Mouse (Mus musculus) adrenal gland, postnatal 36 days (tissue): ENCODE measurements around the gene 2210017I01Rik. TPM values are rescaled to one million over a fixed set of nuclear protein-coding genes. Genes with fewer than 3 reads are reported as not detected.

Experiments
- DNase-seq, 2 experiments: peaks; one replicate each; pipeline ENCODE4 v3.0.0; 2021; ENCODE audit warnings: mixed read lengths in 1 of 2
- long read RNA-seq, 2 experiments: library from polyadenylated mRNA; stranded (forward); transcript quantifications; one replicate each; pipeline ENCODE4 v2.0.0; 2021; ENCODE audit warnings: borderline sequencing depth in 2 of 2
- total RNA-seq, 2 experiments: library from RNA; stranded (reverse); gene quantifications; 2 replicates each; pipeline ENCODE4 v1.2.3; 2021

The 2210017I01Rik gene
- not detected for total RNA-seq
- long read RNA-seq, experiment 1: 0 reads
- long read RNA-seq, experiment 2: 0 reads

- DNase-seq: no peak
These were observed at the start of gene 2210017I01Rik for GRCm38 (mm10) chr3:92607392-92607791. Gene 2210017I01Rik, minus strand, starts transcription at chr3:92607492.

- DNase-seq: no peak
These were observed 49.5 kb upstream of the 2210017I01Rik start, which contains the start of gene Lce1b for GRCm38 (mm10) chr3:92656826-92657225. Gene Lce1b, minus strand, starts transcription at chr3:92656926.

GRCm38 (mm10) chr3:92648207-92648606 is 40.9 kb upstream of the 2210017I01Rik start, which contains the start of gene Lce1a1:
Gene Lce1a1, minus strand, starts transcription at chr3:92648307.
- no peak for DNase-seq

GRCm38 (mm10) chr3:92639854-92640253 is 32.6 kb upstream of the 2210017I01Rik start:
- no peak for DNase-seq

- DNase-seq: no peak
These were observed 31.3 kb upstream of the 2210017I01Rik start for GRCm38 (mm10) chr3:92638653-92638991.

- DNase-seq: no peak
These were observed 30.7 kb upstream of the 2210017I01Rik start for GRCm38 (mm10) chr3:92637745-92638652.

DNA sequence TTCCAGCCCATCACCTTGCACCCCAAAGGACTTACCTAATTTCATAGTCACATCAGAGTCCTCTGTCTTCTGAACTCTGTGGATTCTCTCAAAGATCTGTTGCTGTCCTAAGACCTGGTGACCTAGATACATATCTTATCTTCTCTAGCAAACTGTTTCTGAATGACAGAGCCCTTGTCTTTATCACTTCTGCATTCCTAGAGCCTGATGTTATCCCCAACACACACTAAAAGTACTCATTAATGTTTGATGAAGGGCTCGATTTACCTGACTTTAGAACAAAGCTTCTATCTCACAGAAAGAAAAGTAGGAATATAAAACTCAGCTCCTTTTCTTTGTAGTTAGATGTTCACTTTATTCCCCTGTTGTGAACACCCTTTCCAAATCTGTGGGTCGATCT is 14.3 kb upstream of the 2210017I01Rik start, which contains the start of gene Lce6a:
Lce6a (minus strand) TSS at position 101 of the 400 bp plus-strand sequence.
- no peak for DNase-seq

DNA sequence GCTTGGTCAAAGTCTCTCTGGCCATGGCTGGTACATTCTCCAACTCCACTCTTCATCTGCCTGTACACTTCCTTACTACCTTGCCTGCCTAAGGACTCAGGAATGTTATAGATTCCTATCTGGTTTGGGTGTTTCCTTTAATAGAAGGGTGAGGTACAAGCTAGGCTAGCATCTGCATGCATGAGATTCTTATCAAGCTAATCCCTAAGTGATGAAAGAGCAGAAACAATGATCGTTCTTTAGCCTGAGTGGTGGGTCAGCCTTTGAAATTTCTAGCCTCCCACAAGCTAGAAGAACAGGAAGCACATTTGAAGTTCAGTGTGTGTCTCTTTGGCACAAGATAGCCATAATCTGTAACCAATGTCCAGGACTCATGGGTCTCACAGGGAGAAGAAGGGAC is 2.5 kb upstream of the 2210017I01Rik start:
- no peak for DNase-seq

- DNase-seq: no peak
These were observed 5.1 kb downstream of the 2210017I01Rik start for GRCm38 (mm10) chr3:92602169-92602568.

- no peak for DNase-seq
These were observed 6.8 kb downstream of the 2210017I01Rik start for GRCm38 (mm10) chr3:92600456-92600855.

GRCm38 (mm10) chr3:92599973-92600372 is 7.3 kb downstream of the 2210017I01Rik start:
- no peak for DNase-seq

- DNase-seq: no peak
These were observed 8.9 kb downstream of the 2210017I01Rik start for GRCm38 (mm10) chr3:92598429-92598828.

DNA sequence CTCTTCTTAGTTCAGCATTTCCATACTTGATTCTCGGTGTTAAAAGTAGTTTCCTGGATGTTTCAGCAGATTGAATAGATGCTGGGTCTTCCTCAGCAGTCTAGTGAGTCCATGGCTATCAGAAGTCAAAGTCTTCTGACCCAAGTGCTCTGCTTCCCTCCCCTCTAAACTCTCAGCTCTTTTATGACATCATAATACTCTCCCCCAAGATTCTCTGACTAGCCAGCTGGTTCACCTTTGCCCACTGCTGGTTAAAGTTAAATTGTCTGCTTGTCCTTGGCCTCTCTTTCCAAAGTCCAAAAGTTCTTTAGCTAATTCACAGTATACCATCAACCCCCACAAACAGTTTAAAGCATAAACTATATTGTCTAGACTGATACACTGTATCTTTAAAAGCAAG is 18.4 kb downstream of the 2210017I01Rik start, which contains the start of gene Smcp:
Smcp (minus strand) TSS at position 140 of the 400 bp plus-strand sequence.
- DNase-seq: no peak

GRCm38 (mm10) chr3:92587190-92587589 is 20.1 kb downstream of the 2210017I01Rik start:
- no peak for DNase-seq

GRCm38 (mm10) chr3:92585055-92585454 is 22.2 kb downstream of the 2210017I01Rik start:
- DNase-seq: no peak

DNA sequence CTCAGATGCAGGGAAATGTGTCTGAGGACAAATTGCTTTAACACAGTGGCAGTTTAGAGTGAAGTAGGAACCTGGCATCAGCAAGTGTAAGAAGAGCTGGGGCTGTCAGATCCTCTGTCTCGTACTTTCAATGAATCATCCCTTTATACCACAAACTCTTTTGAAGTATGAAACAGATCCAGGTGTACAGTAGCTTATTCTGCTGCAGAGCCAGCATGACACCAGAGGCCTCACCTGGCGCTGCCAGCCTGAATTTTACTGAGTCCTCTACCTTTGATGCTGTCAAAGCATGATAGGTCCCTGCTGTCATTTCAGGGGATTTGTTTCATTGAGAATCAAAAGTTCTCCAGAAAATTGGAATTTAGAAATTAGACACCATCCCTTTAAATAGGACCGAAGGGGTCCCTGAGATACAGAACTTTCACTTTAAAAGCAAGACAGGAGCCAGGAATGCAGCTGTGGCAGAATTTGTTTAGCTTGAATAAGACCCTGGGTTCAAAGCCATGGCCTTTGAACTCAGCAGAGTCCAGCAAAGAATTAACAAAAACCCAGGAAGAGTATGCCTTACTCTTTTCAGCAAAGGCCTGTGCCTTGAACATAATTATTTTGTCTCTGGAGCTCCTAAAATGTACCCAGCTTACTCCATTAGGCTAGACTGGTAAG is 24.0 kb downstream of the 2210017I01Rik start:
- no peak for DNase-seq

GRCm38 (mm10) chr3:92579508-92579907 is 27.8 kb downstream of the 2210017I01Rik start:
- DNase-seq: no peak

GRCm38 (mm10) chr3:92578652-92579413 is 28.5 kb downstream of the 2210017I01Rik start:
- no peak for DNase-seq

- no peak for DNase-seq
These were observed 33.7 kb downstream of the 2210017I01Rik start, which contains the start of gene Ivl for GRCm38 (mm10) chr3:92573449-92574041. Gene Ivl, minus strand, starts transcription at chr3:92573735.

DNA sequence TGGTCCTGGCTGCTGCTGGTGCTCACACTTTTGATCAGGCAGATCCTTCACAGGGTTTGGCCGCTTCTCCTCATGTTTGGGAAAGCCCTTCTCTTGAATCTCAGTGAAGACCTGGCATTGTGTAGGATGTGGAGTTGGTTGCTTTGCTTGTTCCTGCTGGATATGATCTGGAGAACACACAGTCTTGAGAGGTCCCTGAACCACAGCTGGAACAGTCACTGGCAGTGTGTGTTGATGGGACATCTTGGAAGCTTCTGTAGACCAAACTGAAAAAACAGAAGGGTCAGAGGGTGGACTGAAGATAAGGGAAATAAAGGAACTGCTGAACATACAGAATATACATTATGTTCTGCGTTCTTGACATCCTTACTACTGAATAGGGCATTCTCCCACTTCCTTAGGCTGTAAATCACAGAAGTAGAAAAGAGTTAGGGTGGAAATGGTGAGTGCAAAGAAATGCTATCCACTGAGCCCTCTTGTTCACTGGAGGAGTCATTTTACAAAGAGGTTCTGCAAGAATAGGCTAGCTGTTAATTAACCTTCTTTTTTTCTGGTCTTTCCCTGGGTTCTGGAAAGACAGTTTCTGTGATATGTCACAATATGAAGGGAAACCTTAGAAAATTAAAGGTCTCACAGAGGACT is 34.7 kb downstream of the 2210017I01Rik start:
- no peak for DNase-seq

- DNase-seq: no peak
These were observed 38.5 kb downstream of the 2210017I01Rik start for GRCm38 (mm10) chr3:92568752-92569151.
